Mouse (Mus musculus): ENCODE data around the gene Fbxo48. TPM values are rescaled to one million over a fixed set of nuclear protein-coding genes. Genes with fewer than 3 reads are reported as not detected.

Fbxo48 gene
- polyA plus RNA-seq, 1 experiment from 2014 or later = 0.48 TPM

DNA sequence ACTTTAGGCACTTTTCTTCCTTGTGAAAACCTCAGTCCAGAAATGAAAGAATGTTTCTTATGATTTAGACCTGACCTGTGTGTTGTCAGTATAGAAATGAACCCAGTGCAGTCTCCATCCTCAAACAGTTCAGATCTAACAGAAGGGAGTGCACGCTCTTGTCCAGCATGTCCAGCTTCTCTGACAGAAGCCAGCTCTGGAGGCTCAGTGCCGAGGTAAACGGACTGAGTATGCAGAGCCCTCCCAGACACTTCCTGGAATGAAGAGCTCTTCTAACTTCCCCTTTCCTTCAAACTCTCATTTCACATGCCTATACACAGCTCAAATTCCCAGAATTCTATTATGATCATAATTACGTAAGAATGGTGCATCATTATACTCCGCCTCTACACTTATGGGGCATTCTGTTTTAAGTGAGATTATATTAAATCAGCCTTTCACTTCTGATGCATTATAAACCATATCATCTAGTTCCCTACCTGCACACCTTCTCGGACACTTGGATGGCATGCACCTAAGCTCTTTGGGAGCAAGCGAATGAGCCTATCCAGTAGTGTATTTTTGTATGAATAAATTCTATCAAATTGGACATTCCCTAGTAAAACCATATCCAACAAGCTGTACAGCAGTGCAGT is 51.7 kb downstream of the Fbxo48 start:
- Histone ChIP-seq H3K4me2 (ENCODE audit: low read length) (no peak overlapping the region), H3K4me3 (ENCODE audit: low read depth, low read length) (no peak overlapping the region), H3K36me3 (ENCODE audit: control insufficient read depth, insufficient read depth, low read length) (no peaks in the 10 kb centered on the region), H3K9ac (ENCODE audit: low read depth, low read length) (no peak overlapping the region), H3K4me1 (ENCODE audit: control insufficient read depth, insufficient read depth, low read length) (no peaks in the 10 kb centered on the region), H3K27me3 (ENCODE audit: control insufficient read depth, insufficient read depth, low read depth, low read length) (no peaks in the 10 kb centered on the region), H3K27ac (ENCODE audit: low read length) (no peak overlapping the region), H3K9me3 (replicated peaks; ENCODE audit: control insufficient read depth, low read length, poor library complexity, severe bottlenecking) (no peaks in the 10 kb centered on the region)
- 92% methylated on average over 7 of the region's 7 CpGs for WGBS
- ATAC-seq = no peak

DNA sequence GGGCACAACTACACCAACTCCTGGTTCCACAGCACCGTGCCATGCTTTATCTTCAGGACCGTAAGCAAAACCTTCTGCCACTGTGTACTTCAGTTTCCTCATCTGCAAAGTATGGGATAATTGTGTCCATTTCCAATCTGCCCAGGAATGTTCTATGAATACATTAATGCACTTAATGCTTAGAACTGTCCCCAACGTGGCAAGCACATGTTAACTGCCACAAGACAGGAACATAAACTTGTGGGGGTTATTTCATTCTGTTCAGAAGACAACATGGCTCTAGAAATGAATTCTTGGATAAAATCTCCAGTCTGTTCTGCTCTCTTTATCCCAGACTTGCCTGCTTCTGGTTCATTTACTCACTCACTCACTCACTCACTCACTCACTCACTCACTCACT is 52.6 kb downstream of the Fbxo48 start:
- H3K4me2 ChIP-seq (ENCODE audit: low read length) = no peak overlapping the region
- H3K9ac ChIP-seq (ENCODE audit: low read depth, low read length) = no peak overlapping the region
- WGBS = 78% methylated on average over 3 of the region's 3 CpGs
- H3K36me3 ChIP-seq (ENCODE audit: control insufficient read depth, insufficient read depth, low read length) = no peaks in the 10 kb centered on the region
- no peaks in the 10 kb centered on the region for H3K4me1 ChIP-seq (ENCODE audit: control insufficient read depth, insufficient read depth, low read length)
- H3K27me3 ChIP-seq (ENCODE audit: control insufficient read depth, insufficient read depth, low read depth, low read length) = no peaks in the 10 kb centered on the region
- no peak overlapping the region for H3K27ac ChIP-seq (ENCODE audit: low read length)
- ATAC-seq = no peak
- H3K4me3 ChIP-seq (ENCODE audit: low read depth, low read length) = no peak overlapping the region
- H3K9me3 ChIP-seq (replicated peaks; ENCODE audit: control insufficient read depth, low read length, poor library complexity, severe bottlenecking) = no peaks in the 10 kb centered on the region

Other genes with a start within 250 kb of the Fbxo48 start
- 4.0 and 8.3 TPM in 2 replicates for gene Egfr, start 199.2 kb upstream of the Fbxo48 start, polyA plus RNA-seq (2015; fragmentation: Nextera tagmentation; extraction: Ambion mirVana)
- gene Cnrip1, start 100.2 kb downstream of the Fbxo48 start, polyA plus RNA-seq (2015; fragmentation: Nextera tagmentation; extraction: Ambion mirVana) = 186 and 215 TPM in 2 replicates
- gene Plek, start 101.0 kb downstream of the Fbxo48 start, polyA plus RNA-seq (2015; fragmentation: Nextera tagmentation; extraction: Ambion mirVana) = 4.3 TPM in 2 replicates
- gene Ppp3r1, start 207.9 kb downstream of the Fbxo48 start, polyA plus RNA-seq (2015; fragmentation: Nextera tagmentation; extraction: Ambion mirVana) = 212 and 220 TPM in 2 replicates
- gene Wdr92, start 230.7 kb downstream of the Fbxo48 start, polyA plus RNA-seq (2015; fragmentation: Nextera tagmentation; extraction: Ambion mirVana) = 19.4 and 20.9 TPM in 2 replicates

All from midbrain, embryonic 16.5 days (tissue).